In the genomic region with DNA sequence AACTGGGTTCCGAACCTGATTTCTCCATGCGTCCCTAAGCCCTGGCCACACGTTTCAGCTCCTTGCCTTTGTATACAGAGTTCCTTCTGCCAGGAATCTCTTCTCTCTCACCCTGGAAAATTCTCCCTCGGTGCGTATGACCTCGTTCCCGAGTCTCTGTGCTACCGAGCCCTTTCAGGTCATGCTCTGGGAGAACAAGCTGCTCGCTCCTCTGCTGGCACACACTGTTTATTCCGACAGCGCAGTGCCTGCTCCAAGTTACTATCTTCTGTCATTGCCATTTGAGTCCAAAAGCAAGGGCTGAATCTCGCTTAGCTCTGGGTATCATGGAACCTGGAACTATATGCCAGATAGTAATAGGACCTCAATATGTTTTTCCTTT, we compare ENCODE assay signal across 9 mouse cellular contexts. TPM values are rescaled to one million over a fixed set of nuclear protein-coding genes. Genes with fewer than 3 reads are reported as not detected.
DNase-seq lines count a peak whose midpoint lies in the region; ATAC-seq and TF ChIP-seq lines count a peak whose summit lies in the region.
"Had no signal": no experiment of that assay in that cellular context is flagged by ENCODE, and none has a peak within 500 bp of the region (broad histone marks: within the 10 kb centered on the region; RNA-seq: fewer than 3 reads in every experiment).

No protein-coding gene starts in this region.

- no peaks in the 10 kb centered on the region for H3K36me3 ChIP-seq in testis, adult 2 months (ENCODE audit: control insufficient read depth, insufficient read depth, low read length)
- H3K36me3 ChIP-seq in embryonic facial prominence, embryonic 15.5 days, result no peaks in the 10 kb centered on the region
- H3K36me3 ChIP-seq in kidney, postnatal 0 days (ENCODE audit: insufficient read depth, low read length), result no peaks in the 10 kb centered on the region
- H3K36me3 ChIP-seq: midbrain, embryonic 12.5 days had no signal

- H3K4me1 ChIP-seq in testis, adult 2 months (ENCODE audit: control insufficient read depth, insufficient read depth, low read length), result no peaks in the 10 kb centered on the region; the same call in 1 of the 2 replicates
- H3K4me1 ChIP-seq in embryonic facial prominence, embryonic 15.5 days, result peaks cover 7% of the 10 kb centered on the region; the same call in 1 of the 2 replicates
- peaks cover 7% of the 10 kb centered on the region; the same call in 1 of the 2 replicates for H3K4me1 ChIP-seq in kidney, postnatal 0 days (replicated peaks; ENCODE audit: insufficient read depth, low read length)
- H3K4me1 ChIP-seq: midbrain, embryonic 12.5 days had no signal

- no peaks in the 10 kb centered on the region for H3K27me3 ChIP-seq in testis, adult 2 months (ENCODE audit: control insufficient read depth, insufficient read depth, low read length)
- no peaks in the 10 kb centered on the region for H3K27me3 ChIP-seq in embryonic facial prominence, embryonic 15.5 days
- no peaks in the 10 kb centered on the region for H3K27me3 ChIP-seq in kidney, postnatal 0 days (ENCODE audit: insufficient read depth, low read length)
- H3K27me3 ChIP-seq: midbrain, embryonic 12.5 days had no signal

- no peak overlapping the region for H3K9ac ChIP-seq in embryonic facial prominence, embryonic 15.5 days
- no peak overlapping the region for H3K9ac ChIP-seq in kidney, postnatal 0 days (ENCODE audit: low read depth, low read length)
- H3K9ac ChIP-seq: midbrain, embryonic 12.5 days had no signal

- H3K9me3 ChIP-seq in embryonic facial prominence, embryonic 15.5 days (replicated peaks), result no peaks in the 10 kb centered on the region
- H3K9me3 ChIP-seq in kidney, postnatal 0 days (replicated peaks; ENCODE audit: low read length), result no peaks in the 10 kb centered on the region
- H3K9me3 ChIP-seq: midbrain, embryonic 12.5 days had no signal

- ATAC-seq in embryonic facial prominence, embryonic 15.5 days (ENCODE audit: insufficient number of reproducible peaks, low FRiP score, low TSS enrichment, low read depth), result no peak; the same call in 1 of the 2 replicates
- no peak for ATAC-seq in kidney, postnatal 0 days (replicated peaks; ENCODE audit: low FRiP score, low read depth)
- ATAC-seq in inflammation-experienced regulatory T-cells, adult 6 months, result no peak

- peak overlapping the region; percentile 30; the same call in 1 of the 2 replicates for H3K27ac ChIP-seq in testis, adult 2 months (ENCODE audit: control insufficient read depth, insufficient read depth, low read depth, low read length)
- H3K27ac ChIP-seq in embryonic facial prominence, embryonic 15.5 days (replicated peaks), result peak overlapping the region; percentile 65; the same call in 1 of the 2 replicates
- peak overlapping the region; percentile 72; the same call in 1 of the 2 replicates for H3K27ac ChIP-seq in kidney, postnatal 0 days
- H3K27ac ChIP-seq: midbrain, embryonic 12.5 days had no signal

- TF ChIP-seq CTCF in testis, adult 2 months (IDR thresholded peaks at IDR 0.05; ENCODE audit: control insufficient read depth, insufficient read depth, insufficient replicate concordance, low read depth, low read length), result no peak
- no peak for TF ChIP-seq CTCF in kidney, postnatal 0 days (IDR thresholded peaks at IDR 0.05; ENCODE audit: low read depth)

- no peak for TF ChIP-seq POLR2A in testis, adult 2 months (IDR thresholded peaks at IDR 0.05; ENCODE audit: control insufficient read depth, low read depth, low read length)

- H3K4me2 ChIP-seq in embryonic facial prominence, embryonic 15.5 days (replicated peaks), result peak overlapping the region; percentile 21; the same call in 1 of the 2 replicates
- H3K4me2 ChIP-seq in kidney, postnatal 0 days (ENCODE audit: low read length), result peak overlapping the region; percentile 23
- H3K4me2 ChIP-seq: midbrain, embryonic 12.5 days had no signal

- no peak overlapping the region for H3K4me3 ChIP-seq in testis, adult 2 months (ENCODE audit: control insufficient read depth, low read depth, low read length)
- no peak overlapping the region for H3K4me3 ChIP-seq in embryonic facial prominence, embryonic 15.5 days (replicated peaks)
- H3K4me3 ChIP-seq in kidney, postnatal 0 days (replicated peaks; ENCODE audit: low read depth, low read length), result no peak overlapping the region
- H3K4me3 ChIP-seq: midbrain, embryonic 12.5 days had no signal

- no peak for DNase-seq in testis, postnatal 10 days (ENCODE audit: low spot score)
- DNase-seq in kidney, postnatal 0 days (ENCODE audit: low spot score), result no peak
- peak; percentile 36 for DNase-seq in testis, postnatal 14 days (ENCODE audit: low spot score)
- DNase-seq in thymus, postnatal 36 days, result no peak
- no peak for DNase-seq in embryo, embryonic 11 days

- WGBS in embryonic facial prominence, embryonic 15.5 days, result 53% methylated on average over 12 of the region's 12 CpGs
- WGBS in kidney, postnatal 0 days, result 26% methylated on average over 12 of the region's 12 CpGs

RNA-seq across cellular contexts. Expression of a gene that starts 31.4 kb away (rescaled TPM):
- polyA plus RNA-seq in testis, adult 2 months (2012; rRNA removed), result 17.2 and 17.9 TPM in 2 replicates
- polyA plus RNA-seq in embryonic facial prominence, embryonic 15.5 days (2015; fragmentation: Nextera tagmentation; extraction: Ambion mirVana), result 36.0 and 36.2 TPM in 2 replicates
- polyA plus RNA-seq in kidney, postnatal 0 days (2015; fragmentation: Nextera tagmentation; extraction: Ambion mirVana), result 29.2 and 33.6 TPM in 2 replicates
- 10 to 100 TPM; 33.6 to 38.3 (median 34.7) TPM for polyA plus RNA-seq in inflammation-experienced regulatory T-cells, adult 6 months (2017; shearing (Covaris generic))

RNA-seq across cellular contexts. Expression of a gene that starts 31.5 kb away (rescaled TPM):
- 15.2 and 15.3 TPM in 2 replicates for polyA plus RNA-seq in testis, adult 2 months (2012; rRNA removed)
- 1,034 and 1,068 TPM in 2 replicates for polyA plus RNA-seq in embryonic facial prominence, embryonic 15.5 days (2015; fragmentation: Nextera tagmentation; extraction: Ambion mirVana)
- 1,196 and 1,208 TPM in 2 replicates for polyA plus RNA-seq in kidney, postnatal 0 days (2015; fragmentation: Nextera tagmentation; extraction: Ambion mirVana)
- 1,000 to 10,000 TPM in 1 of 3 experiments, 100 to 1,000 TPM in 2; 359 to 1,026 (median 583) TPM for polyA plus RNA-seq in inflammation-experienced regulatory T-cells, adult 6 months (2017; shearing (Covaris generic))

Comparison
In these comparisons a context has a peak if more than half of its experiments do, and no peak if none do; other contexts are left out.
1. RNA of a gene that starts 31.5 kb away (polyA plus RNA-seq): 1,196 to 1,208 TPM in kidney, postnatal 0 days, 1,034 to 1,068 TPM in embryonic facial prominence, embryonic 15.5 days and 359 to 1,026 TPM in inflammation-experienced regulatory T-cells, adult 6 months; 15.2 to 15.3 TPM in testis, adult 2 months; every median in the first group is over 10 times any median in the second.
2. Peak in every context shown above with its lines, with median percentiles within 50 percentile points of each other: H3K27ac ChIP-seq.